In the genomic region with DNA sequence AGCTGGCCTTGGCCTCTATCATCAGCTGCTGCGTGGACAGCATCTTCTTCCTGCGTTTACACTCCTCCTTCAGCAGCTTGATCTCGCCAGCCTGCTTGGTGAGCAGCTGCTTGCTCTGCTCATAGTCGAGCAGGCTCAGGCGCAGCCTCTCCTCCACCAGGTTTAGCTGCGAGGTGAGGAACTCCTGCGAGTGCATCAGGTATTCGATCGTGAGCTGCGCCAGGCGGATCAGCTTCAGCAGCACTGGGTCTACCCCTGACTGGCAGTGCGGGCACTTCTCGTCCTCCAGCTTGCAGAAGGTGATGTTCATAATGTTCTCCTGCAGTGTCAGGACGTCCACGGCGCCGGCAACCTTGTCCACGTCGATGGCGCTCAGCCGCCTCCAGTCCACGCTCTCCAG, we compare ENCODE assay signal across 8 mouse cellular contexts. TPM values are rescaled to one million over a fixed set of nuclear protein-coding genes. Genes with fewer than 3 reads are reported as not detected.
DNase-seq lines count a peak whose midpoint lies in the region; ATAC-seq and TF ChIP-seq lines count a peak whose summit lies in the region.

No protein-coding gene starts in this region.

- peak overlapping the region; percentile 82 for H3K4me2 ChIP-seq in heart, postnatal 0 days (ENCODE audit: low read depth, low read length)
- H3K4me2 ChIP-seq in hindbrain, embryonic 11.5 days (replicated peaks; ENCODE audit: low read depth, low read length), result peak overlapping the region; percentile 88
- H3K4me2 ChIP-seq in midbrain, embryonic 12.5 days (replicated peaks), result peak overlapping the region; percentile 86

- H3K36me3 ChIP-seq in heart, postnatal 0 days (replicated peaks; ENCODE audit: control insufficient read depth, insufficient read depth, low read length), result no peaks in the 10 kb centered on the region
- no peaks in the 10 kb centered on the region for H3K36me3 ChIP-seq in hindbrain, embryonic 11.5 days (ENCODE audit: control insufficient read depth, insufficient read depth, low read length)
- H3K36me3 ChIP-seq in midbrain, embryonic 12.5 days, result peaks cover 10% of the 10 kb centered on the region; the same call in 1 of the 2 replicates

- H3K27ac ChIP-seq in heart, postnatal 0 days (ENCODE audit: low read depth), result no peak overlapping the region
- H3K27ac ChIP-seq in brown adipose tissue, adult 24 weeks (replicated peaks; ENCODE audit: low read depth, low read length), result no peak overlapping the region
- H3K27ac ChIP-seq in hindbrain, embryonic 11.5 days (ENCODE audit: low read depth, low read length), result no peak overlapping the region
- H3K27ac ChIP-seq in midbrain, embryonic 12.5 days (replicated peaks), result no peak overlapping the region

- peaks cover 19% of the 10 kb centered on the region for H3K4me1 ChIP-seq in heart, postnatal 0 days (ENCODE audit: control insufficient read depth, insufficient read depth)
- H3K4me1 ChIP-seq in brown adipose tissue, adult 24 weeks (ENCODE audit: control insufficient read depth, insufficient read depth, insufficient read length, low read length), result no peaks in the 10 kb centered on the region
- peaks cover 7% of the 10 kb centered on the region; the same call in 1 of the 2 replicates for H3K4me1 ChIP-seq in hindbrain, embryonic 11.5 days (replicated peaks; ENCODE audit: control insufficient read depth, insufficient read depth, low read length)
- H3K4me1 ChIP-seq in midbrain, embryonic 12.5 days, result peaks cover 38% of the 10 kb centered on the region

- TF ChIP-seq CTCF in heart, postnatal 0 days (IDR thresholded peaks at IDR 0.05; ENCODE audit: low read depth), result no peak

- H3K9ac ChIP-seq in heart, postnatal 0 days (replicated peaks; ENCODE audit: low read depth, low read length), result peak overlapping the region; percentile 20; the same call in 1 of the 2 replicates
- peak overlapping the region; percentile 51 for H3K9ac ChIP-seq in hindbrain, embryonic 11.5 days (ENCODE audit: low read depth, low read length)
- H3K9ac ChIP-seq in midbrain, embryonic 12.5 days (replicated peaks), result peak overlapping the region; percentile 63

- DNase-seq in heart, postnatal 0 days (ENCODE audit: low spot score), result no peak
- DNase-seq in heart, postnatal 10 days, result no peak
- no peak for DNase-seq in hindbrain, embryonic 11.5 days (ENCODE audit: low spot score)
- DNase-seq in left cerebral cortex, adult 9 months (ENCODE audit: low spot score in 2 of 2), result no peak
- DNase-seq in ovary, adult 18-20 months (ENCODE audit: low spot score), result no peak
- no peak for DNase-seq in yolk sac, embryonic 10.5 days (ENCODE audit: low spot score)

- H3K9me3 ChIP-seq in heart, postnatal 0 days (replicated peaks; ENCODE audit: control insufficient read depth, low read length), result no peaks in the 10 kb centered on the region
- no peaks in the 10 kb centered on the region for H3K9me3 ChIP-seq in hindbrain, embryonic 11.5 days (ENCODE audit: control insufficient read depth, low read length)
- no peaks in the 10 kb centered on the region for H3K9me3 ChIP-seq in midbrain, embryonic 12.5 days

- peaks cover 29% of the 10 kb centered on the region for H3K27me3 ChIP-seq in heart, postnatal 0 days (ENCODE audit: control insufficient read depth, insufficient read depth, low read length)
- H3K27me3 ChIP-seq in hindbrain, embryonic 11.5 days (ENCODE audit: control insufficient read depth, insufficient read depth, low read length), result 0 out of 2 replicates have a peak, but pooled peaks cover 3% of the 10 kb centered on the region
- H3K27me3 ChIP-seq in midbrain, embryonic 12.5 days, result peaks cover 18% of the 10 kb centered on the region

- intact Hi-C loops in heart, postnatal 10 days (cut with DNase I), result no loop called here

- 44% methylated on average over 22 of the region's 22 CpGs for WGBS in heart, postnatal 0 days
- 26% methylated on average over 22 of the region's 22 CpGs for WGBS in hindbrain, embryonic 11.5 days
- 27% methylated on average over 22 of the region's 22 CpGs for WGBS in midbrain, embryonic 12.5 days

- ATAC-seq in heart, postnatal 0 days (ENCODE audit: insufficient read depth, low read depth), result no peak
- no peak for ATAC-seq in hindbrain, embryonic 11.5 days (ENCODE audit: low FRiP score)
- no peak for ATAC-seq in midbrain, embryonic 12.5 days (ENCODE audit: low FRiP score, low read depth)

- no peak for TF ChIP-seq EP300 in heart, postnatal 0 days (IDR thresholded peaks at IDR 0.05; ENCODE audit: low read depth)

- peak overlapping the region; percentile 44 for H3K4me3 ChIP-seq in heart, postnatal 0 days (ENCODE audit: low read depth, low read length)
- peak overlapping the region; percentile 25 for H3K4me3 ChIP-seq in brown adipose tissue, adult 24 weeks (ENCODE audit: insufficient read depth, low read depth, low read length)
- H3K4me3 ChIP-seq in hindbrain, embryonic 11.5 days (ENCODE audit: low read depth, low read length), result peak overlapping the region; percentile 38
- H3K4me3 ChIP-seq in midbrain, embryonic 12.5 days, result peak overlapping the region; percentile 47

RNA-seq across cellular contexts. Expression of gene Dzip1, which starts 3.0 kb away (rescaled TPM):
- total RNA-seq in heart, postnatal 0 days (2014; rRNA removed; ENCODE audit: low replicate concordance), result 3.4 and 7.5 TPM in 2 replicates
- polyA plus RNA-seq in heart, postnatal 0 days (2015; fragmentation: Nextera tagmentation; extraction: Ambion mirVana), result 1.2 and 1.3 TPM in 2 replicates
- 1 to 10 TPM; 4.0 to 5.4 TPM for total RNA-seq in heart, postnatal 10 days (2021)
- 0.58 and 1.5 TPM in 2 replicates for polyA plus RNA-seq in brown adipose tissue, adult 24 weeks (2012; ENCODE audit: insufficient read depth, insufficient read length, missing spikeins)
- 31.7 and 40.0 TPM in 2 replicates for polyA plus RNA-seq in hindbrain, embryonic 11.5 days (2014; fragmentation: Nextera tagmentation; extraction: Ambion mirVana)
- 44.5 and 45.4 TPM in 2 replicates for polyA plus RNA-seq in midbrain, embryonic 12.5 days (2016; fragmentation: Nextera tagmentation; extraction: Ambion mirVana)

RNA-seq across cellular contexts. Expression of gene Dnajc3, which starts 15.5 kb away (rescaled TPM):
- 15.6 and 19.7 TPM in 2 replicates for total RNA-seq in heart, postnatal 0 days (2014; rRNA removed; ENCODE audit: low replicate concordance)
- 17.2 and 19.8 TPM in 2 replicates for polyA plus RNA-seq in heart, postnatal 0 days (2015; fragmentation: Nextera tagmentation; extraction: Ambion mirVana)
- total RNA-seq in heart, postnatal 10 days (2021), result 10 to 100 TPM; 26.4 to 27.1 TPM
- polyA plus RNA-seq in brown adipose tissue, adult 24 weeks (2012; ENCODE audit: insufficient read depth, insufficient read length, missing spikeins), result 27.4 and 31.0 TPM in 2 replicates
- 34.4 and 35.9 TPM in 2 replicates for polyA plus RNA-seq in hindbrain, embryonic 11.5 days (2014; fragmentation: Nextera tagmentation; extraction: Ambion mirVana)
- 23.8 and 26.1 TPM in 2 replicates for polyA plus RNA-seq in midbrain, embryonic 12.5 days (2016; fragmentation: Nextera tagmentation; extraction: Ambion mirVana)

Comparison
In these comparisons a context has a peak if more than half of its experiments do, and no peak if none do; other contexts are left out.
1. RNA of gene Dzip1, which starts 3.0 kb away (polyA plus RNA-seq): 44.5 to 45.4 TPM in midbrain, embryonic 12.5 days and 31.7 to 40.0 TPM in hindbrain, embryonic 11.5 days; 0.58 to 1.5 TPM in brown adipose tissue, adult 24 weeks and 1.2 to 1.3 TPM in heart, postnatal 0 days; every median in the first group is over 10 times any median in the second.
2. Peak in every context shown above with its lines, with median percentiles within 50 percentile points of each other: H3K4me2 ChIP-seq, H3K4me3 ChIP-seq and H3K9ac ChIP-seq.